Mouse (Mus musculus): ENCODE measurements around the gene Arl3. TPM values are rescaled to one million over a fixed set of nuclear protein-coding genes. Genes with fewer than 3 reads are reported as not detected.

Arl3 gene
- polyA plus RNA-seq, 1 experiment from 2014 or later: 25.4 TPM

Other genes starting within 250 kb of the Arl3 start
- gene Psd, start 246.0 kb downstream of the Arl3 start, polyA plus RNA-seq (2015; fragmentation: Nextera tagmentation; extraction: Ambion mirVana): 5.0 and 5.7 TPM in 2 replicates
- gene Fbxl15, start 245.0 kb downstream of the Arl3 start, polyA plus RNA-seq (2015; fragmentation: Nextera tagmentation; extraction: Ambion mirVana): 12.2 and 12.4 TPM in 2 replicates
- 73.0 and 82.8 TPM in 2 replicates for gene Cuedc2, start 234.5 kb downstream of the Arl3 start, polyA plus RNA-seq (2015; fragmentation: Nextera tagmentation; extraction: Ambion mirVana)
- gene Mfsd13a, start 232.1 kb downstream of the Arl3 start, polyA plus RNA-seq (2015; fragmentation: Nextera tagmentation; extraction: Ambion mirVana): 12.5 and 14.8 TPM in 2 replicates
- 0.22 and 0.46 TPM in 2 replicates for gene 2310034G01Rik, start 222.9 kb downstream of the Arl3 start, polyA plus RNA-seq (2015; fragmentation: Nextera tagmentation; extraction: Ambion mirVana)
- gene Actr1a, start 177.4 kb downstream of the Arl3 start, polyA plus RNA-seq (2015; fragmentation: Nextera tagmentation; extraction: Ambion mirVana): 49.4 and 53.3 TPM in 2 replicates
- 5.4 and 5.8 TPM in 2 replicates for gene Sufu, start 176.3 kb downstream of the Arl3 start, polyA plus RNA-seq (2015; fragmentation: Nextera tagmentation; extraction: Ambion mirVana)
- 8.8 and 10.9 TPM in 2 replicates for gene Trim8, start 71.5 kb downstream of the Arl3 start, polyA plus RNA-seq (2015; fragmentation: Nextera tagmentation; extraction: Ambion mirVana)
- 28.6 and 33.4 TPM in 2 replicates for gene Sfxn2, start 167 bp upstream of the Arl3 start, polyA plus RNA-seq (2015; fragmentation: Nextera tagmentation; extraction: Ambion mirVana)
- gene Wbp1l, start 25.9 kb upstream of the Arl3 start, polyA plus RNA-seq (2015; fragmentation: Nextera tagmentation; extraction: Ambion mirVana): 21.3 and 29.4 TPM in 2 replicates
- gene Cyp17a1, start 100.0 kb upstream of the Arl3 start, polyA plus RNA-seq (2015; fragmentation: Nextera tagmentation; extraction: Ambion mirVana): 1.8 TPM in 2 replicates
- 4.0 and 4.9 TPM in 2 replicates for gene Borcs7, start 116.7 kb upstream of the Arl3 start, polyA plus RNA-seq (2015; fragmentation: Nextera tagmentation; extraction: Ambion mirVana)
- 17.1 and 19.0 TPM in 2 replicates for gene As3mt, start 134.3 kb upstream of the Arl3 start, polyA plus RNA-seq (2015; fragmentation: Nextera tagmentation; extraction: Ambion mirVana)
- gene Cnnm2, start 188.4 kb upstream of the Arl3 start, polyA plus RNA-seq (2015; fragmentation: Nextera tagmentation; extraction: Ambion mirVana): 1.7 and 2.0 TPM in 2 replicates